Mouse (Mus musculus): ENCODE results near the gene Prss47. TPM values are rescaled to one million over a fixed set of nuclear protein-coding genes. Genes with fewer than 3 reads are reported as not detected.

The Prss47 gene
- polyA plus RNA-seq (2015; fragmentation: Nextera tagmentation; extraction: Ambion mirVana), result not detected in 2 replicates

GRCm38 (mm10) chr13:65052660-65053059, at the start of gene Prss47:
TSS of gene Prss47 (minus strand) at chr13:65052760.
- DNase-seq (ENCODE audit: low spot score), result no peak

- no peak for DNase-seq (ENCODE audit: low spot score)
These were observed 48.7 kb upstream of the Prss47 start for GRCm38 (mm10) chr13:65101232-65101631.

GRCm38 (mm10) chr13:65100678-65101077, 48.1 kb upstream of the Prss47 start:
- DNase-seq (ENCODE audit: low spot score), result no peak

- no peak for DNase-seq (ENCODE audit: low spot score)
These were observed 44.5 kb upstream of the Prss47 start for GRCm38 (mm10) chr13:65097018-65097417.

- no peak for DNase-seq (ENCODE audit: low spot score)
These were observed 43.4 kb upstream of the Prss47 start for GRCm38 (mm10) chr13:65095923-65096322.

GRCm38 (mm10) chr13:65069969-65070368, 17.4 kb upstream of the Prss47 start:
- no peak for DNase-seq (ENCODE audit: low spot score)

- DNase-seq (ENCODE audit: low spot score), result no peak
These were observed 17.5 kb downstream of the Prss47 start for GRCm38 (mm10) chr13:65035057-65035456.

GRCm38 (mm10) chr13:65032758-65033157, 19.8 kb downstream of the Prss47 start, which contains the start of gene Spata31d1c:
TSS of gene Spata31d1c (plus strand) at chr13:65033058.
- no peak for DNase-seq (ENCODE audit: low spot score)

- no peak for DNase-seq (ENCODE audit: low spot score)
These were observed 41.4 kb downstream of the Prss47 start for GRCm38 (mm10) chr13:65011052-65011738.

GRCm38 (mm10) chr13:65007971-65008370, 44.6 kb downstream of the Prss47 start:
- no peak for DNase-seq (ENCODE audit: low spot score)

GRCm38 (mm10) chr13:65006760-65007159, 45.8 kb downstream of the Prss47 start:
- DNase-seq (ENCODE audit: low spot score), result no peak

GRCm38 (mm10) chr13:65005414-65005813, 47.1 kb downstream of the Prss47 start:
- no peak for DNase-seq (ENCODE audit: low spot score)

Other genes starting within 250 kb of the Prss47 start
- 0.03 and 0.05 TPM in 2 replicates for gene Cntnap3, start 148.8 kb downstream of the Prss47 start, polyA plus RNA-seq (2015; fragmentation: Nextera tagmentation; extraction: Ambion mirVana)
- gene Spata31, start 135.4 kb downstream of the Prss47 start, polyA plus RNA-seq (2015; fragmentation: Nextera tagmentation; extraction: Ambion mirVana), result not detected in 2 replicates
- not detected in 2 replicates for gene Spata31d1c, start 19.7 kb downstream of the Prss47 start, polyA plus RNA-seq (2015; fragmentation: Nextera tagmentation; extraction: Ambion mirVana)
- gene Mfsd14b, start 60.2 kb upstream of the Prss47 start, polyA plus RNA-seq (2015; fragmentation: Nextera tagmentation; extraction: Ambion mirVana), result 43.7 and 44.3 TPM in 2 replicates
- not detected in 2 replicates for gene Olfr465-ps1, start 85.3 kb upstream of the Prss47 start, polyA plus RNA-seq (2015; fragmentation: Nextera tagmentation; extraction: Ambion mirVana)
- not detected in 2 replicates for gene Olfr466, start 97.5 kb upstream of the Prss47 start, polyA plus RNA-seq (2015; fragmentation: Nextera tagmentation; extraction: Ambion mirVana)
- not detected in 2 replicates for gene Nlrp4f, start 153.2 kb upstream of the Prss47 start, polyA plus RNA-seq (2015; fragmentation: Nextera tagmentation; extraction: Ambion mirVana)
- not detected in 2 replicates for gene Gm10775, start 206.8 kb upstream of the Prss47 start, polyA plus RNA-seq (2015; fragmentation: Nextera tagmentation; extraction: Ambion mirVana)
- 12.5 and 15.3 TPM in 2 replicates for gene Zfp369, start 226.1 kb upstream of the Prss47 start, polyA plus RNA-seq (2015; fragmentation: Nextera tagmentation; extraction: Ambion mirVana)

Data from thymus, postnatal 0 days (tissue).